Mouse (Mus musculus) embryonic facial prominence, embryonic 14.5 days (tissue): Measurements from ENCODE around the gene Mvk. TPM values are rescaled to one million over a fixed set of nuclear protein-coding genes. Genes with fewer than 3 reads are reported as not detected.

Source experiments
- ATAC-seq: fragments of 200-750 bp; cut with Nextera tagmentation; 2 replicates; pipeline ENCODE4 v1.8.0; 2017; ENCODE audit warnings: low read depth, moderate number of reproducible peaks, moderate TSS enrichment
- DNase-seq: peaks from one replicate; pipeline ENCODE4 v3.0.0-alpha.2; 2015; ENCODE audit warnings: low spot score
- H3K27ac ChIP-seq: fragments of 300-500 bp; sonication (generic); replicated peaks from 2 replicates; pipeline ENCODE4 v1.5.1; 2014; ENCODE audit warnings: low read depth, mild to moderate bottlenecking, low read length, moderate library complexity
- H3K27me3 ChIP-seq: fragments of 300-500 bp; sonication (generic); replicated peaks from 2 replicates; pipeline ENCODE4 v1.6.1; 2014; ENCODE audit warnings: low read length; ENCODE audit not compliant: control insufficient read depth, insufficient read depth
- H3K36me3 ChIP-seq: fragments of 300-500 bp; sonication (generic); 2 replicates; pipeline ENCODE4 v1.6.1; 2014; ENCODE audit warnings: low read length, mixed read lengths; ENCODE audit not compliant: control insufficient read depth, insufficient read depth
- H3K4me1 ChIP-seq: fragments of 300-500 bp; sonication (generic); 2 replicates; pipeline ENCODE4 v1.6.1; 2014; ENCODE audit warnings: antibody characterized with exemption, low read length; ENCODE audit not compliant: control insufficient read depth, insufficient read depth
- H3K4me2 ChIP-seq: fragments of 300-500 bp; sonication (generic); 2 replicates; pipeline ENCODE4 v1.6.1; 2014; ENCODE audit warnings: low read depth, mild to moderate bottlenecking, low read length, moderate library complexity, mixed read lengths
- H3K4me3 ChIP-seq: fragments of 300-500 bp; sonication (generic); 2 replicates; pipeline ENCODE4 v1.5.1; 2014; ENCODE audit warnings: low read depth, mild to moderate bottlenecking, low read length
- H3K9ac ChIP-seq: fragments of 300-500 bp; sonication (generic); 2 replicates; pipeline ENCODE4 v1.6.1; 2014; ENCODE audit warnings: low read depth, mild to moderate bottlenecking, low read length, moderate library complexity, mixed read lengths
- H3K9me3 ChIP-seq: fragments of 300-500 bp; sonication (generic); 2 replicates; pipeline ENCODE4 v1.6.1; 2016; ENCODE audit warnings: low read length; ENCODE audit not compliant: control insufficient read depth
- WGBS: fragments of 180-500 bp; shearing (Covaris S2); extraction: QIAGEN DNeasy Blood & Tissue Kit; methylation state at CpG from one replicate; pipeline ENCODE4 v1.1.7; 2014; 5-methylcytosine and 5-hydroxymethylcytosine counted together
- polyA plus RNA-seq: library from polyadenylated mRNA; unstranded; fragments of >200 nt; fragmentation: Nextera tagmentation; extraction: Ambion mirVana; gene quantifications from 2 replicates; pipeline ENCODE4 v1.2.1, GENCODE M21; 2014

The Mvk gene
- polyA plus RNA-seq, 1 experiment from 2014 or later: 42.6 TPM

GRCm38 (mm10) chr5:114464561-114464960 is 20.5 kb downstream of the Mvk start:
- no peak overlapping the region for H3K9ac ChIP-seq
- H3K36me3 ChIP-seq: no peaks in the 10 kb centered on the region
- no peak overlapping the region for H3K4me2 ChIP-seq
- H3K4me3 ChIP-seq: no peak overlapping the region
- H3K27me3 ChIP-seq: no peaks in the 10 kb centered on the region
- H3K9me3 ChIP-seq: no peaks in the 10 kb centered on the region
- H3K27ac ChIP-seq: no peak overlapping the region
- ATAC-seq (no peak), DNase-seq (no peak)
- 81% methylated on average over 2 of the region's 2 CpGs for WGBS
- H3K4me1 ChIP-seq: peaks cover 10% of the 10 kb centered on the region

- DNase-seq (no peak), ATAC-seq (no peak)
- Histone ChIP-seq H3K27ac (no peak overlapping the region), H3K9ac (no peak overlapping the region), H3K4me1 (peaks cover 7% of the 10 kb centered on the region; the same call in 1 of the 2 replicates), H3K4me2 (no peak overlapping the region), H3K27me3 (no peaks in the 10 kb centered on the region), H3K9me3 (no peaks in the 10 kb centered on the region), H3K36me3 (no peaks in the 10 kb centered on the region), H3K4me3 (no peak overlapping the region)
- 49% methylated on average over 7 of the region's 7 CpGs for WGBS
Observed at GRCm38 (mm10) chr5:114465641-114466040, 21.6 kb downstream of the Mvk start.

DNA sequence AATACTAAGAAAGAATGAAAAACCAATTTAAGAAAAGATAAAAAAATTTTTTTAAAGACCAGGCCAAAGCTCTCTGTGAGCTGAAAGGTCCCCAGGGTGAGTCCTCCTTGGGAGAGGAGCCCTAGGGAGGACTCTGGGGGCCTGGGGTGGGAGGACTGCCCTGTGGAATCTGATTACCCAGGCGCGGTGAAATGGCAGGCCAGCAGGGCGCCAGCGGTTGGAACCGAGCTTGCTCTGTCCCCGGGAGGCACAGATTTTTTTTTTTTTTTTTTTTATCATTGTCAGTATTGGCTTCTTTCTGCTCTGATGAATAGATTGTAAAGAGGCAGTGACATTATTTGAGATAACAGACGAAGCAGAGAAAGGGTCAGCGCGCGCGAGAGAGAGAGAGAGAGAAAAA is 22.9 kb downstream of the Mvk start:
- peak overlapping the region; percentile 32 for H3K4me3 ChIP-seq
- H3K4me2 ChIP-seq: peak overlapping the region; percentile 60
- peak overlapping the region; percentile 23 for H3K27ac ChIP-seq
- peaks cover 7% of the 10 kb centered on the region; the same call in 1 of the 2 replicates for H3K4me1 ChIP-seq
- 0 out of 2 replicates have a peak, but pooled peaks cover 5% of the 10 kb centered on the region for H3K9me3 ChIP-seq
- ATAC-seq: peak; percentile 41
- no peaks in the 10 kb centered on the region for H3K36me3 ChIP-seq
- DNase-seq: peak; percentile 79
- no peaks in the 10 kb centered on the region; the same call in 1 of the 2 replicates for H3K27me3 ChIP-seq
- peak overlapping the region; percentile 49 for H3K9ac ChIP-seq
- WGBS: 2% methylated on average over 11 of the region's 11 CpGs

- Histone ChIP-seq H3K4me2 (peak overlapping the region; percentile 60), H3K36me3 (no peaks in the 10 kb centered on the region), H3K27ac (peak overlapping the region; percentile 23; the same call in 1 of the 2 replicates), H3K9me3 (0 out of 2 replicates have a peak, but pooled peaks cover 5% of the 10 kb centered on the region), H3K4me1 (peaks cover 7% of the 10 kb centered on the region; the same call in 1 of the 2 replicates), H3K9ac (peak overlapping the region; percentile 49), H3K4me3 (peak overlapping the region; percentile 32), H3K27me3 (no peaks in the 10 kb centered on the region; the same call in 1 of the 2 replicates)
- 3% methylated on average over 12 of the region's 13 CpGs for WGBS
- ATAC-seq (peak; percentile 93), DNase-seq (peak; percentile 95)
Observed at GRCm38 (mm10) chr5:114467430-114467829, 23.4 kb downstream of the Mvk start.

GRCm38 (mm10) chr5:114468007-114468406 is 23.9 kb downstream of the Mvk start:
- 61% methylated on average over 4 of the region's 4 CpGs for WGBS
- H3K4me3 ChIP-seq: no peak overlapping the region

GRCm38 (mm10) chr5:114470359-114470758 is 26.3 kb downstream of the Mvk start:
- 73% methylated on average over 3 of the region's 3 CpGs for whole genome bisulfite sequencing
- Histone ChIP-seq H3K27ac (no peak overlapping the region), H3K27me3 (no peaks in the 10 kb centered on the region; the same call in 1 of the 2 replicates), H3K4me2 (no peak overlapping the region), H3K4me1 (peaks cover 11% of the 10 kb centered on the region), H3K4me3 (no peak overlapping the region), H3K9ac (no peak overlapping the region), H3K9me3 (0 out of 2 replicates have a peak, but pooled peaks cover 5% of the 10 kb centered on the region), H3K36me3 (no peaks in the 10 kb centered on the region)
- no peak for ATAC-seq
- no peak for DNase-seq

More at GRCm38 (mm10) chr5:114468007-114468406, 23.9 kb downstream of the Mvk start:
- Histone ChIP-seq H3K36me3 (no peaks in the 10 kb centered on the region), H3K9me3 (0 out of 2 replicates have a peak, but pooled peaks cover 5% of the 10 kb centered on the region), H3K27me3 (no peaks in the 10 kb centered on the region; the same call in 1 of the 2 replicates), H3K9ac (peak overlapping the region; percentile 49; the same call in 1 of the 2 replicates), H3K27ac (peak overlapping the region; percentile 23; the same call in 1 of the 2 replicates), H3K4me1 (peaks cover 7% of the 10 kb centered on the region; the same call in 1 of the 2 replicates), H3K4me2 (peak overlapping the region; percentile 60; the same call in 1 of the 2 replicates)
- ATAC-seq (no peak), DNase-seq (no peak)

GRCm38 (mm10) chr5:114474741-114475491 is 30.8 kb downstream of the Mvk start:
- Histone ChIP-seq H3K27me3 (no peaks in the 10 kb centered on the region; the same call in 1 of the 2 replicates), H3K9ac (no peak overlapping the region), H3K36me3 (no peaks in the 10 kb centered on the region), H3K4me2 (peak overlapping the region; percentile 12; the same call in 1 of the 2 replicates), H3K4me3 (no peak overlapping the region), H3K4me1 (peaks cover 4% of the 10 kb centered on the region; the same call in 1 of the 2 replicates), H3K27ac (no peak overlapping the region), H3K9me3 (0 out of 2 replicates have a peak, but pooled peaks cover 5% of the 10 kb centered on the region)
- 49% methylated on average over 35 of the region's 35 CpGs for WGBS
- DNase-seq: peak; percentile 27
- ATAC-seq: peak; percentile 20; the same call in 1 of the 2 replicates

DNA sequence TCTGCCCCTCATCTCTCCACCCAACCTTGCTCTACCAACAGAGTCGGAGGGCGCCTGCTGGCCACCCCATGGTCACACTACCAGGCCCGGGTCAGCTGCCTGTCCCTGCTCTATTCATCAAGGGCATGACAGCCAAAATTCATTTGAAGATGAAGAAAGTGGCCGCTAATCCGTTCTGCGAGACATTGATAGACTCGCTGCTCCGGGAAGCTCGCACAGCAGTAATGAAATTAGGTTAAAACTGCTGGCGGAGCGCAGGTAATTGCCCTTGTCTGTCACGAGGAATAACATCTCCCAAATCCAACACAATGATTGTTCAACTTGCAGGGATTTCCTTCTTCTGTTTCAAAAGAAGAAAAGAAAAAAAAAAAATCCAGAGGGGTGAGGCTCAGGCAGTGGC is 34.2 kb downstream of the Mvk start:
- H3K27ac ChIP-seq: no peak overlapping the region
- no peak overlapping the region for H3K4me3 ChIP-seq
- H3K9me3 ChIP-seq: no peaks in the 10 kb centered on the region
- WGBS: 74% methylated on average over 12 of the region's 12 CpGs
- peaks cover 4% of the 10 kb centered on the region; the same call in 1 of the 2 replicates for H3K4me1 ChIP-seq
- H3K36me3 ChIP-seq: no peaks in the 10 kb centered on the region
- ATAC-seq (no peak), DNase-seq (no peak)
- H3K9ac ChIP-seq: no peak overlapping the region
- no peaks in the 10 kb centered on the region for H3K27me3 ChIP-seq
- no peak overlapping the region for H3K4me2 ChIP-seq
